Mouse (Mus musculus) bone marrow, adult 2 months (tissue): ENCODE results near the gene Adipoq.

Experiments
- CTCF ChIP-seq: fragments of 200-500 bp; IDR thresholded peaks from 2 replicates; pipeline ENCODE4 v1.5.1; 2011; ENCODE audit warnings: low read length, control low read depth; ENCODE audit not compliant: control insufficient read depth, insufficient read depth
- POLR2A ChIP-seq: fragments of 200-500 bp; IDR thresholded peaks from 2 replicates; pipeline ENCODE4 v1.6.1; 2011; ENCODE audit warnings: low read depth, mild to moderate bottlenecking, control low read depth, low read length, borderline replicate concordance; ENCODE audit not compliant: control insufficient read depth

DNA sequence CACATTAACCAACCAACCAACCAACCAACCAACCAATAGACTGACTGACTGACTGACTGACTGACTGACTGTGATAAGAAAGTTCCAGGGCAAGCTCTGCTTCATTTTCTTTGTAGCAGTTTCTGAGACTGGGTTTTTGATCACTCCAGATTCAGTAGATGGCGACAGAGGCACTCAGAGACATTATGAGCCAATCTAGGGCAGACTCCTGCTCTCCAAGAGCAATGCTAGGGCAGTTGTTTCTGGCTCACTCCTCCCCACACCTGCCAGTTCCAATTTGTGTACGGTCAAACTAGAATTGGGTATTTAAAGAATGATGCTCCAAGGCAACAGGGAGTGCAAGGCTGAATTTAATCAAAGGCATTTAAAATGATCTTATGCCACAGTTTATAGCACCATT is 5.1 kb downstream of the Adipoq start:
- no peak; the same call in 1 of the 2 replicates for TF ChIP-seq CTCF
- TF ChIP-seq POLR2A, result no peak
